Mouse (Mus musculus) liver, postnatal 0 days (tissue): ENCODE measurements at regions not wholly inside any gene's neighbourhood (a gene's known extent, or its start where the extent isn't known, plus 50 kb on each side); places are given as distances from the start of the nearest gene placed in this dataset.

Experiments
- ATAC-seq: fragments of 200-750 bp; cut with Nextera tagmentation; 2 replicates; pipeline ENCODE4 v1.8.0; 2017; ENCODE audit warnings: mild to moderate bottlenecking, moderate library complexity
- DNase-seq: peaks from one replicate; pipeline ENCODE4 v3.0.0-alpha.2; 2016
- H3K27ac ChIP-seq: fragments of 300-500 bp; sonication (generic); 2 replicates; pipeline ENCODE4 v1.5.1; 2014; ENCODE audit warnings: antibody characterized with exemption, moderate library complexity, mild to moderate bottlenecking, low read depth
- H3K27me3 ChIP-seq: fragments of 300-500 bp; sonication (generic); 2 replicates; pipeline ENCODE4 v1.6.1; 2014; ENCODE audit warnings: low read length, control low read depth, mixed read lengths; ENCODE audit not compliant: insufficient read depth
- H3K36me3 ChIP-seq: fragments of 300-500 bp; sonication (generic); replicated peaks from 2 replicates; pipeline ENCODE4 v1.6.1; 2014; ENCODE audit warnings: mild to moderate bottlenecking, control low read depth, low read length, moderate library complexity, mixed read lengths; ENCODE audit not compliant: insufficient read depth
- H3K4me1 ChIP-seq: fragments of 300-500 bp; sonication (generic); 2 replicates; pipeline ENCODE4 v1.6.1; 2014; ENCODE audit warnings: antibody characterized with exemption, mild to moderate bottlenecking, control low read depth; ENCODE audit not compliant: insufficient read depth
- H3K4me2 ChIP-seq: fragments of 300-500 bp; sonication (generic); 2 replicates; pipeline ENCODE4 v1.6.1; 2014; ENCODE audit warnings: low read depth, mild to moderate bottlenecking, low read length, moderate library complexity, mixed read lengths
- H3K4me3 ChIP-seq: fragments of 300-500 bp; sonication (generic); 2 replicates; pipeline ENCODE4 v1.5.1; 2014; ENCODE audit warnings: low read depth, low read length
- H3K9ac ChIP-seq: fragments of 300-500 bp; sonication (generic); replicated peaks from 2 replicates; pipeline ENCODE4 v1.6.1; 2014; ENCODE audit warnings: mild to moderate bottlenecking, moderate library complexity
- H3K9me3 ChIP-seq: fragments of 300-500 bp; sonication (generic); 2 replicates; pipeline ENCODE4 v1.6.1; 2016; ENCODE audit warnings: mild to moderate bottlenecking, control low read depth, low read length, mixed read lengths
- CTCF ChIP-seq: sonication (generic); IDR thresholded peaks from 2 replicates; pipeline ENCODE4 v1.5.1; 2016; ENCODE audit warnings: antibody characterized with exemption, low read depth
- EP300 ChIP-seq: IDR thresholded peaks from 2 replicates; pipeline ENCODE4 v1.6.1; 2016; ENCODE audit warnings: antibody characterized with exemption, low read depth, mild to moderate bottlenecking
- WGBS: fragments of 180-500 bp; shearing (Covaris S2); extraction: QIAGEN DNeasy Blood & Tissue Kit; methylation state at CpG from one replicate; pipeline ENCODE4 v1.1.7; 2014; ENCODE audit not compliant: insufficient replicate concordance; 5-methylcytosine and 5-hydroxymethylcytosine counted together

- TF ChIP-seq EP300 (no peak), CTCF (no peak)
- Histone ChIP-seq H3K27me3 (no peaks in the 10 kb centered on the region), H3K9me3 (no peaks in the 10 kb centered on the region), H3K27ac (no peak overlapping the region), H3K4me1 (no peaks in the 10 kb centered on the region), H3K36me3 (no peaks in the 10 kb centered on the region), H3K9ac (no peak overlapping the region), H3K4me2 (no peak overlapping the region), H3K4me3 (no peak overlapping the region)
- DNase-seq (no peak), ATAC-seq (no peak)
- WGBS = 78% methylated on average over 3 of the region's 3 CpGs
Measured at GRCm38 (mm10) chr3:149724879-149725278, 734.5 kb upstream of the Adgrl2 start.

DNA sequence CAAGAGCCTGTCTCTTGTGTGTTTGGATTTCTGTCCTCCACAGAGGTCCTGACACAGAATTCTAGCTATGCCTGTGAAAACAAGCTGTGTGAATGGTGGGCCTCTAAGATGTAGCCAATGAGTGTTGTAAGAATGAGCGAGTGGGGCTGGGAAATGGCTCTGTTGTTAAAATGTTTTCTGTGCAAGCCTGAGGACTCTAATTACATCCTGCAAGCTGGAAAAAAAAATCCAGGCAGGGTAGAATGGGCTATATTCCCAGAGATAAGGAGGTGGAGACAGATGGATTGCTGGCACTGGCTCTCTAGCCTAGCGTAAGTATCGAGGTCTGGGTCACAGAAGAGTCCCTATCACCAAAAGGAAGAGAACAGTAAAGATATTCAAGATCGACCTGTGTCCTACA lies 731.5 kb upstream of the Adgrl2 start:
- DNase-seq (no peak), ATAC-seq (no peak)
- Histone ChIP-seq H3K4me2 (no peak overlapping the region), H3K27ac (no peak overlapping the region), H3K27me3 (no peaks in the 10 kb centered on the region), H3K9me3 (no peaks in the 10 kb centered on the region), H3K4me3 (no peak overlapping the region), H3K4me1 (no peaks in the 10 kb centered on the region), H3K9ac (no peak overlapping the region), H3K36me3 (no peaks in the 10 kb centered on the region)
- TF ChIP-seq CTCF = no peak
- TF ChIP-seq EP300 = no peak
- WGBS = 60% methylated on average over 4 of the region's 4 CpGs

- Histone ChIP-seq H3K4me2 (no peak overlapping the region), H3K9ac (no peak overlapping the region), H3K27me3 (no peaks in the 10 kb centered on the region), H3K4me3 (no peak overlapping the region), H3K4me1 (no peaks in the 10 kb centered on the region), H3K36me3 (no peaks in the 10 kb centered on the region), H3K27ac (no peak overlapping the region), H3K9me3 (no peaks in the 10 kb centered on the region)
- WGBS = 78% methylated on average over 6 of the region's 6 CpGs
- DNase-seq (no peak), ATAC-seq (no peak)
- TF ChIP-seq EP300 (no peak), CTCF (no peak)
Measured at GRCm38 (mm10) chr3:149720306-149720705, 730.0 kb upstream of the Adgrl2 start.

DNA sequence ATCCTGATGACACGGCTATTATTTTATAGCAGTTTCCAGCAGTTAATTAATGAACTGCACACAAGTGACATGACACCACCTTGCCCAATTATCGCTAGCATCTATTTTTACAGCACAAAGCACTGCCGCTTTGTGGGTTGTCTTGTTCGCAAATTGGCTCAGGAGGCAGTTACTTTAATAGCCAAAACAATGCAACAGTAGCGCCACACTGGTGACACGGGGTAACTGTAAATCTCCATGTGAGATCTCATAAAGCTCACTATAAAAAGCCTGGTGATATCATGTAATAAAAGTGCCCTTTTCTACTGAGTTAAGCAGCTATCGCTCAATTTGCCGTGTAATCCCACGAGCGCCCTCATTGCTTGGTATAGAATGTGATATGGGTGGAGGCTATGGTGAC lies 715.4 kb upstream of the Adgrl2 start:
- 91% methylated on average over 10 of the region's 10 CpGs for whole genome bisulfite sequencing
- Histone ChIP-seq H3K36me3 (no peaks in the 10 kb centered on the region), H3K4me2 (peak overlapping the region; percentile 42; the same call in 1 of the 2 replicates), H3K27me3 (no peaks in the 10 kb centered on the region), H3K9ac (no peak overlapping the region), H3K4me1 (no peaks in the 10 kb centered on the region), H3K9me3 (no peaks in the 10 kb centered on the region), H3K27ac (no peak overlapping the region), H3K4me3 (no peak overlapping the region)
- no peak for TF ChIP-seq EP300
- TF ChIP-seq CTCF = no peak
- no peak for DNase-seq
- ATAC-seq = no peak

- H3K4me2 ChIP-seq = no peak overlapping the region
- no peaks in the 10 kb centered on the region for H3K9me3 ChIP-seq
- H3K27me3 ChIP-seq = no peaks in the 10 kb centered on the region
- DNase-seq = no peak
- no peak overlapping the region for H3K27ac ChIP-seq
- WGBS = 85% methylated on average over 12 of the region's 12 CpGs
- TF ChIP-seq CTCF = no peak
- TF ChIP-seq EP300 = no peak
- H3K36me3 ChIP-seq = no peaks in the 10 kb centered on the region
- ATAC-seq = no peak
- no peak overlapping the region for H3K9ac ChIP-seq
- H3K4me3 ChIP-seq = no peak overlapping the region
- no peaks in the 10 kb centered on the region for H3K4me1 ChIP-seq
Measured at GRCm38 (mm10) chr3:149705322-149705721, 715.0 kb upstream of the Adgrl2 start.

DNA sequence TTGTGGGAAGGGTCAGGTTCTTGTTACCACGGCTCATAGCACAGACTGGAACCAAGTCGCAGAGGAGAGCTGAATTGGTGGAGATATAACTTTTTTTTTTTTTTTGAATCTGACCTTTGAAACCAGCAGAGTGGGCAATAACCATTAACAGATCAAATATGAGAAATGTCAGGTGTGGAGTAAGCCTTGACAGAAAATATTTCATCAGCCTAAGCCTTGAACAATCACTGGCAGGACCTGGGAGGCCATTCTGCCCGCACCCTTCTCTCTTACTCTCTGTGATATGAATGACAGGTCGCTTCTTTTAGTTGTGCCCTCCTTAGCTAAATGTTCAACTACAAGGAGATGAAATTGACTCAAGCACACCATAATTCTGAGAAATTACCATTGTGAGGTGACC lies 714.1 kb upstream of the Adgrl2 start:
- no peak for ATAC-seq
- H3K9ac ChIP-seq = no peak overlapping the region
- 82% methylated on average over 4 of the region's 4 CpGs for WGBS
- no peak overlapping the region for H3K27ac ChIP-seq
- H3K4me1 ChIP-seq = no peaks in the 10 kb centered on the region
- no peaks in the 10 kb centered on the region for H3K9me3 ChIP-seq
- H3K36me3 ChIP-seq = no peaks in the 10 kb centered on the region
- H3K4me3 ChIP-seq = no peak overlapping the region
- no peaks in the 10 kb centered on the region for H3K27me3 ChIP-seq
- DNase-seq = no peak
- no peak overlapping the region for H3K4me2 ChIP-seq
- no peak for TF ChIP-seq CTCF

DNA sequence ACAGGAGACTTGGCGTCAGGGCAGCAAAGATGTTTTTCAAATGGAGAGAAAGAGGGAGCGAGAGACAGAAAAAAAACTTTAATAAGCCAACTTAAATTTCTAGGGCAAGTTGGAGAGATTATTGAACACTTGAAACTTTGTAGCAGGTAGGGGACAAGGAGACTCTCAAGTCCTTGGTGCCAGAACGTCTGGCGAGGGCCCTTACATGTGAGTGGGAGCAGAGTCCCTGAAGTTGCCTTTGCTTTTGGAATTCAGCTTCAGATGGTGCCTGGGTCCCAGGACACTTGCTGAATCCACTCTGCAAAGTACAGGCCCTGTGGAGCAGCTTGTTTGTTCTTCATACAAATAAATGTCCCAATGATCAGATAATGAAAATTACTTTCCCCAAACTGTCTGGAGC lies 693.2 kb upstream of the Adgrl2 start:
- no peak overlapping the region for H3K27ac ChIP-seq
- WGBS = 74% methylated on average over 4 of the region's 4 CpGs
- H3K4me1 ChIP-seq = no peaks in the 10 kb centered on the region
- no peaks in the 10 kb centered on the region for H3K36me3 ChIP-seq
- no peak overlapping the region for H3K4me2 ChIP-seq
- no peaks in the 10 kb centered on the region for H3K27me3 ChIP-seq
- no peak for ATAC-seq
- no peak overlapping the region for H3K9ac ChIP-seq
- DNase-seq = no peak
- no peaks in the 10 kb centered on the region for H3K9me3 ChIP-seq
- no peak for TF ChIP-seq EP300
- TF ChIP-seq CTCF = no peak
- no peak overlapping the region for H3K4me3 ChIP-seq
